Mouse (Mus musculus) cerebellum, adult 2 months (tissue): Measurements from ENCODE around the gene Pgpep1l. TPM values are rescaled to one million over a fixed set of nuclear protein-coding genes. Genes with fewer than 3 reads are reported as not detected.
"Not testable (repeated sequence)": the region's sequence is repeated elsewhere in the genome, so short reads cannot be mapped to it uniquely, and the experiment has no call there.

Experiments
- DNase-seq, 2 experiments: peaks; one replicate each; pipeline ENCODE4 v3.0.0; 2021
- H3K27ac ChIP-seq: fragments of 200-500 bp; 2 replicates; pipeline ENCODE4 v1.5.1; 2012; ENCODE audit warnings: low read length, control low read depth, inconsistent platforms; ENCODE audit not compliant: insufficient read depth
- H3K27me3 ChIP-seq: fragments of 200-500 bp; 2 replicates; pipeline ENCODE4 v1.6.1; 2012; ENCODE audit warnings: inconsistent platforms, mild to moderate bottlenecking, low read length, moderate library complexity; ENCODE audit not compliant: control insufficient read depth, insufficient read depth
- H3K4me1 ChIP-seq: fragments of 200-500 bp; 2 replicates; pipeline ENCODE4 v1.6.1; 2011; ENCODE audit warnings: low read length; ENCODE audit not compliant: control insufficient read depth, insufficient read depth
- H3K4me3 ChIP-seq: fragments of 200-500 bp; replicated peaks from 2 replicates; pipeline ENCODE3; 2011; ENCODE audit warnings: mild to moderate bottlenecking, low read depth, low read length, control low read depth; ENCODE audit not compliant: insufficient read depth
- CTCF ChIP-seq: fragments of 200-500 bp; IDR thresholded peaks from 2 replicates; pipeline ENCODE4 v1.5.1; 2011; ENCODE audit warnings: low read depth, mild to moderate bottlenecking, control low read depth, low read length, moderate library complexity, borderline replicate concordance; ENCODE audit not compliant: insufficient read depth
- POLR2A ChIP-seq: fragments of 200-500 bp; IDR thresholded peaks from 2 replicates; pipeline ENCODE4 v1.6.1; 2011; ENCODE audit warnings: low read length, control low read depth, borderline replicate concordance; ENCODE audit not compliant: insufficient read depth
- WGBS: fragments of 180-500 bp; shearing (Covaris S2); methylation state at CpG from one replicate; pipeline ENCODE4 v1.1.7; 2018; 5-methylcytosine and 5-hydroxymethylcytosine counted together
- polyA plus RNA-seq: library from polyadenylated mRNA; depleted of rRNA; stranded (reverse); fragments of >200 nt; gene quantifications from 2 replicates; pipeline ENCODE4 v1.2.3, GENCODE M21; 2012

The Pgpep1l gene
- polyA plus RNA-seq, 1 experiment: 0.36 TPM

GRCm38 (mm10) chr7:68287582-68287981 lies 23.5 kb upstream of the Pgpep1l start:
- H3K4me1 ChIP-seq: no peaks in the 10 kb centered on the region
- 85% methylated on average over 2 of the region's 2 CpGs for WGBS
- DNase-seq: no peak
- no peak overlapping the region for H3K27ac ChIP-seq
- no peak overlapping the region for H3K4me3 ChIP-seq
- no peaks in the 10 kb centered on the region for H3K27me3 ChIP-seq
- TF ChIP-seq CTCF (no peak), POLR2A (no peak)

- Histone ChIP-seq H3K27me3 (no peaks in the 10 kb centered on the region), H3K27ac (no peak overlapping the region), H3K4me1 (no peaks in the 10 kb centered on the region), H3K4me3 (no peak overlapping the region)
- no peak for DNase-seq
- 90% methylated on average over 24 of the region's 24 CpGs for WGBS
- no peak for TF ChIP-seq CTCF
- no peak for TF ChIP-seq POLR2A
Observed at GRCm38 (mm10) chr7:68286526-68287481, 22.8 kb upstream of the Pgpep1l start.

GRCm38 (mm10) chr7:68285851-68286298 lies 21.8 kb upstream of the Pgpep1l start:
- 90% methylated on average over 8 of the region's 8 CpGs for WGBS
- DNase-seq: no peak
- Histone ChIP-seq H3K4me1 (no peaks in the 10 kb centered on the region), H3K27me3 (no peaks in the 10 kb centered on the region), H3K4me3 (no peak overlapping the region), H3K27ac (no peak overlapping the region)
- no peak for TF ChIP-seq CTCF
- TF ChIP-seq POLR2A: no peak

- Histone ChIP-seq H3K27me3 (no peaks in the 10 kb centered on the region), H3K27ac (no peak overlapping the region), H3K4me3 (no peak overlapping the region), H3K4me1 (no peaks in the 10 kb centered on the region)
- TF ChIP-seq POLR2A: no peak
- DNase-seq: no peak
- 82% methylated on average over 7 of the region's 7 CpGs for WGBS
Observed at GRCm38 (mm10) chr7:68283776-68284175, 19.7 kb upstream of the Pgpep1l start.

GRCm38 (mm10) chr7:68283133-68283520 lies 19.1 kb upstream of the Pgpep1l start:
- 89% methylated on average over 4 of the region's 4 CpGs for WGBS
- H3K27me3 ChIP-seq, H3K4me1 ChIP-seq, DNase-seq, H3K27ac ChIP-seq, H3K4me3 ChIP-seq: not testable (repeated sequence)

GRCm38 (mm10) chr7:68282304-68283132 lies 18.5 kb upstream of the Pgpep1l start:
- Histone ChIP-seq H3K27ac (no peak overlapping the region), H3K4me3 (no peak overlapping the region), H3K27me3 (no peaks in the 10 kb centered on the region), H3K4me1 (no peaks in the 10 kb centered on the region)
- TF ChIP-seq POLR2A (no peak), CTCF (no peak)
- DNase-seq: no peak
- WGBS: 85% methylated on average over 22 of the region's 22 CpGs

- no peak for DNase-seq
- Histone ChIP-seq H3K27ac (no peak overlapping the region), H3K4me1 (0 out of 2 replicates have a peak, but pooled peaks cover 7% of the 10 kb centered on the region), H3K4me3 (no peak overlapping the region), H3K27me3 (no peaks in the 10 kb centered on the region)
- 69% methylated on average over 5 of the region's 5 CpGs for WGBS
- TF ChIP-seq POLR2A: no peak
- no peak for TF ChIP-seq CTCF
Observed at GRCm38 (mm10) chr7:68281341-68281740, 17.3 kb upstream of the Pgpep1l start.
